Mouse (Mus musculus): Measurements from ENCODE around the gene Nploc4. TPM values are rescaled to one million over a fixed set of nuclear protein-coding genes. Genes with fewer than 3 reads are reported as not detected.

Gene Nploc4
- polyA plus RNA-seq, 1 experiment from 2014 or later, result 37.0 TPM

- H3K27me3 ChIP-seq (ENCODE audit: control insufficient read depth, insufficient read depth, low read length), result no peaks in the 10 kb centered on the region
- ATAC-seq (ENCODE audit: insufficient number of reproducible peaks, insufficient read depth, low FRiP score, low read depth), result no peak
- H3K4me3 ChIP-seq (ENCODE audit: low read depth, low read length), result no peak overlapping the region
- peaks cover 27% of the 10 kb centered on the region for H3K4me1 ChIP-seq (ENCODE audit: control insufficient read depth, insufficient read depth, low read length)
- WGBS, result 80% methylated on average over 10 of the region's 10 CpGs
- H3K9me3 ChIP-seq (ENCODE audit: control insufficient read depth, low read depth, low read length), result no peaks in the 10 kb centered on the region
- H3K9ac ChIP-seq (replicated peaks; ENCODE audit: low read depth, low read length), result peak overlapping the region; percentile 100
- peak overlapping the region; percentile 100 for H3K27ac ChIP-seq (ENCODE audit: low read length)
- peak overlapping the region; percentile 92; the same call in 1 of the 2 replicates for H3K4me2 ChIP-seq (replicated peaks; ENCODE audit: low read depth, low read length)
- peaks cover 7% of the 10 kb centered on the region; the same call in 1 of the 2 replicates for H3K36me3 ChIP-seq (ENCODE audit: control insufficient read depth, insufficient read depth, low read length)
Observed at GRCm38 (mm10) chr11:120351250-120352092, 86.0 kb downstream of the Nploc4 start.

- no peak for ATAC-seq (ENCODE audit: insufficient number of reproducible peaks, insufficient read depth, low FRiP score, low read depth)
- H3K27ac ChIP-seq (ENCODE audit: low read length), result peak overlapping the region; percentile 100
Observed at GRCm38 (mm10) chr11:120350711-120351110, 86.8 kb downstream of the Nploc4 start.

GRCm38 (mm10) chr11:120349986-120350702 is 87.4 kb downstream of the Nploc4 start:
- peaks cover 13% of the 10 kb centered on the region for H3K36me3 ChIP-seq (ENCODE audit: control insufficient read depth, insufficient read depth, low read length)
- peak overlapping the region; percentile 92 for H3K4me2 ChIP-seq (replicated peaks; ENCODE audit: low read depth, low read length)
- ATAC-seq (ENCODE audit: insufficient number of reproducible peaks, insufficient read depth, low FRiP score, low read depth), result peak; percentile 74
- H3K4me1 ChIP-seq (ENCODE audit: control insufficient read depth, insufficient read depth, low read length), result peaks cover 27% of the 10 kb centered on the region
- peak overlapping the region; percentile 100 for H3K27ac ChIP-seq (ENCODE audit: low read length)
- H3K9ac ChIP-seq (replicated peaks; ENCODE audit: low read depth, low read length), result peak overlapping the region; percentile 100
- WGBS, result under 1% methylated on average over 68 of the region's 68 CpGs
- peak overlapping the region; percentile 93 for H3K4me3 ChIP-seq (ENCODE audit: low read depth, low read length)
- H3K27me3 ChIP-seq (ENCODE audit: control insufficient read depth, insufficient read depth, low read length), result no peaks in the 10 kb centered on the region
- no peaks in the 10 kb centered on the region for H3K9me3 ChIP-seq (ENCODE audit: control insufficient read depth, low read depth, low read length)

More at GRCm38 (mm10) chr11:120350711-120351110, 86.8 kb downstream of the Nploc4 start:
- peak overlapping the region; percentile 92 for H3K4me2 ChIP-seq (replicated peaks; ENCODE audit: low read depth, low read length)
- 10% methylated on average over 11 of the region's 11 CpGs for WGBS
- H3K4me1 ChIP-seq (ENCODE audit: control insufficient read depth, insufficient read depth, low read length), result peaks cover 27% of the 10 kb centered on the region
- H3K9me3 ChIP-seq (ENCODE audit: control insufficient read depth, low read depth, low read length), result no peaks in the 10 kb centered on the region
- no peaks in the 10 kb centered on the region for H3K27me3 ChIP-seq (ENCODE audit: control insufficient read depth, insufficient read depth, low read length)
- H3K9ac ChIP-seq (replicated peaks; ENCODE audit: low read depth, low read length), result peak overlapping the region; percentile 100
- H3K36me3 ChIP-seq (ENCODE audit: control insufficient read depth, insufficient read depth, low read length), result peaks cover 9% of the 10 kb centered on the region; the same call in 1 of the 2 replicates
- H3K4me3 ChIP-seq (ENCODE audit: low read depth, low read length), result peak overlapping the region; percentile 93

DNA sequence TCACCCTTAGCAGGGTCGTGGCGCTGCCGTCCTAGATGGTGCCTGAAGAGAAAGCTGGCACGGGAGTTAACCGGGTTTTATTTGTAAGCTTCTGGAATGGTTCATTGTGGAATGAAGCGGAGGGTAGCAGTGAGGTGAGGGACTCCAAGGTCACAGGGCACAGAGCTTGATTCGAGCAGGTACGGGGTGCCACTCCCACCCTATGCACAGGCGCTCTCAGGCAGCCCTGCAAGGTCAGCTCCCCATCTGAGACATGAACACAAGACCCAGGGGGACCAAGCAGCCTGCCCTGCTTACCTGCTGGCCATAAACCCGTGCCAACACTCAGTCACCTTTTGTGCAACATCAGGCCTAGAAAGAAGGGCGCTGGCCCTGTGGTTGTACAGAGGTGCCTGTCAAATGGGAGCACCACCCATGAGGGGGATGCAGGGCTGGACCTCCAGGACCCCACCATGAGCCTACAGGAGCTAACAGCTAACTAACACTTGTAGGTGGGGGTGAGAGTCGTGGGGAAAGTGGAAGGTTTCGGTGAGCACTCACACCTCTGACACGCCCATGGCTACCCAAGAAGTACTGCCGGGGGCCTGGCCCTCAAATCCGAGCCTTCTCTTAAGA is 88.0 kb downstream of the Nploc4 start:
- Histone ChIP-seq H3K27me3 (ENCODE audit: control insufficient read depth, insufficient read depth, low read length) (no peaks in the 10 kb centered on the region), H3K4me3 (ENCODE audit: low read depth, low read length) (peak overlapping the region; percentile 93), H3K4me1 (ENCODE audit: control insufficient read depth, insufficient read depth, low read length) (peaks cover 27% of the 10 kb centered on the region), H3K4me2 (replicated peaks; ENCODE audit: low read depth, low read length) (peak overlapping the region; percentile 92), H3K9me3 (ENCODE audit: control insufficient read depth, low read depth, low read length) (no peaks in the 10 kb centered on the region), H3K9ac (replicated peaks; ENCODE audit: low read depth, low read length) (peak overlapping the region; percentile 100), H3K36me3 (ENCODE audit: control insufficient read depth, insufficient read depth, low read length) (peaks cover 16% of the 10 kb centered on the region), H3K27ac (ENCODE audit: low read length) (peak overlapping the region; percentile 100)
- 1% methylated on average over 16 of the region's 16 CpGs for WGBS
- peak; percentile 0; the same call in 1 of the 2 replicates for ATAC-seq (ENCODE audit: insufficient number of reproducible peaks, insufficient read depth, low FRiP score, low read depth)

GRCm38 (mm10) chr11:120348684-120349370 is 88.7 kb downstream of the Nploc4 start:
- H3K36me3 ChIP-seq (ENCODE audit: control insufficient read depth, insufficient read depth, low read length), result peaks cover 16% of the 10 kb centered on the region
- whole genome bisulfite sequencing, result 2% methylated on average over 42 of the region's 53 CpGs
- H3K4me3 ChIP-seq (ENCODE audit: low read depth, low read length), result peak overlapping the region; percentile 93
- H3K27me3 ChIP-seq (ENCODE audit: control insufficient read depth, insufficient read depth, low read length), result no peaks in the 10 kb centered on the region
- ATAC-seq (ENCODE audit: insufficient number of reproducible peaks, insufficient read depth, low FRiP score, low read depth), result no peak; the same call in none of the 2 replicates
- no peaks in the 10 kb centered on the region for H3K9me3 ChIP-seq (ENCODE audit: control insufficient read depth, low read depth, low read length)
- H3K27ac ChIP-seq (ENCODE audit: low read length), result peak overlapping the region; percentile 100
- peak overlapping the region; percentile 92 for H3K4me2 ChIP-seq (replicated peaks; ENCODE audit: low read depth, low read length)
- H3K4me1 ChIP-seq (ENCODE audit: control insufficient read depth, insufficient read depth, low read length), result peaks cover 27% of the 10 kb centered on the region
- peak overlapping the region; percentile 100 for H3K9ac ChIP-seq (replicated peaks; ENCODE audit: low read depth, low read length)

DNA sequence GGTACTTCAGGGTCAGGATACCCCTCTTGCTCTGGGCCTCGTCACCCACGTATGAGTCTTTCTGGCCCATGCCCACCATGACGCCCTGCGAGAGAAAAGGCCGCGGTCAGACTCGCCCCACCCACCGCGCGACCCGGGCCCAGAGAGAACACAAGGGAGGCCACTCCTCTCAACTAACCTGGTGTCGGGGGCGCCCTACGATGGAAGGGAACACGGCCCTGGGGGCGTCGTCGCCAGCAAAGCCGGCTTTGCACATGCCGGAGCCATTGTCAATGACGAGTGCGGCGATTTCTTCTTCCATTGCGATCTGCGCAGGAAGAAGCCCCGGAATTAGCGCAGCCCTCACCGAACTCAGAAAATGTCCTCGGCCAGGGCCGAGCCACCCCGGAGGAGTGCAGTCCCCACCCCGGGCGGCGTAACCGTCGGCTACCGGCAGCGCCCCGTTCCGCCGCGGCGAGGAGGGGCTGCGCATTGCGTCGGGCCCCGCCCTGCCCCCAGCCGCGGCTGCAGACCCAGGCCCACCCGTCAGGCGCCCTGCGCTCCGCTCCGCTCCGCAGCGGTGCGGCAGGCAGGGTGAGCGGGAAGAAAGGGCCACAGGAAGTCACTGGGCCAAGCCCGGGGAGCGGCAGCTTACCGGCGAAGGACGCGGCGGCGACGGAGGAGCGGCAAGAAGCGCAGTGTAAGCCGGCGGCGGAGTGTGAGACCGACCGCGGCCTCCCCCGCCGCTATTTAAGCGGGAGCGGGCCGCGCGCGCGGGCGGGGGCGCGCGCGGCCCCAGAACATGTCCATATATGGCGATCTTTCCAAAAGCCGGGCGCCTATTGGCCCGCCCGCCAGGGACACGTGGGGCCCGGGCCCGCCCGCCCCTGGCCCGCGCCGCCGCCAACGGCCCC is 89.5 kb downstream of the Nploc4 start, which contains the start of gene Actg1:
Gene Actg1 (minus strand): TSS at position 752 of the 893 bp plus-strand sequence.
- H3K4me1 ChIP-seq (ENCODE audit: control insufficient read depth, insufficient read depth, low read length), result peaks cover 19% of the 10 kb centered on the region
- peak within 1 kb of the TSS; percentile 100 for H3K9ac ChIP-seq (replicated peaks; ENCODE audit: low read depth, low read length)
- H3K27me3 ChIP-seq (ENCODE audit: control insufficient read depth, insufficient read depth, low read length), result no peaks in the 10 kb centered on the region
- peak within 1 kb of the TSS; percentile 100 for H3K27ac ChIP-seq (ENCODE audit: low read length)
- H3K4me2 ChIP-seq (replicated peaks; ENCODE audit: low read depth, low read length), result peak within 1 kb of the TSS; percentile 92
- no peaks in the 10 kb centered on the region for H3K9me3 ChIP-seq (ENCODE audit: control insufficient read depth, low read depth, low read length)
- H3K4me3 ChIP-seq (ENCODE audit: low read depth, low read length), result peak within 1 kb of the TSS; percentile 93
- peaks cover 16% of the 10 kb centered on the region for H3K36me3 ChIP-seq (ENCODE audit: control insufficient read depth, insufficient read depth, low read length)
- ATAC-seq (ENCODE audit: insufficient number of reproducible peaks, insufficient read depth, low FRiP score, low read depth), result peak; percentile 75
- WGBS, result under 1% methylated on average over 85 of the region's 103 CpGs

DNA sequence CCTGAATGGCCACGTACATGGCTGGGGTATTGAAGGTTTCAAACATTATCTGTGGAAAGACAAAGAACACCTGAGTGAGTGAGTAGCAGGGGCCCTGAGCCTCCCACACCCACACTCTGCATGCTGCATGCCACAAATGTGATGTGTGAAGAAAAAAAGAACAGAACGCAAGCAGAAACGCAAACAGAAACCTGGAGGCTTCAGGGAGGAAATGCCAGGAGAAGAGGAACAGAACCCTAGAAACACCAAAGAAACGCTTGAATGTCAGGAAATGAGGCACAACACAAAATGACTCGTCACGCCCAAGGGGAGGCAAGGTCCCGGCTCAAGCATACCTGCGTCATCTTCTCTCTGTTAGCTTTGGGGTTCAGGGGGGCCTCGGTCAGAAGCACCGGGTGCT is 90.2 kb downstream of the Nploc4 start:
- WGBS, result 4% methylated on average over 10 of the region's 10 CpGs
- peak overlapping the region; percentile 100 for H3K9ac ChIP-seq (replicated peaks; ENCODE audit: low read depth, low read length)
- peak overlapping the region; percentile 100; the same call in 1 of the 2 replicates for H3K27ac ChIP-seq (ENCODE audit: low read length)
- peaks cover 15% of the 10 kb centered on the region for H3K4me1 ChIP-seq (ENCODE audit: control insufficient read depth, insufficient read depth, low read length)
- H3K4me3 ChIP-seq (ENCODE audit: low read depth, low read length), result peak overlapping the region; percentile 93
- ATAC-seq (ENCODE audit: insufficient number of reproducible peaks, insufficient read depth, low FRiP score, low read depth), result no peak
- no peaks in the 10 kb centered on the region for H3K27me3 ChIP-seq (ENCODE audit: control insufficient read depth, insufficient read depth, low read length)
- no peaks in the 10 kb centered on the region for H3K9me3 ChIP-seq (ENCODE audit: control insufficient read depth, low read depth, low read length)
- peak overlapping the region; percentile 92 for H3K4me2 ChIP-seq (replicated peaks; ENCODE audit: low read depth, low read length)
- H3K36me3 ChIP-seq (ENCODE audit: control insufficient read depth, insufficient read depth, low read length), result peaks cover 16% of the 10 kb centered on the region
